In the genomic region with DNA sequence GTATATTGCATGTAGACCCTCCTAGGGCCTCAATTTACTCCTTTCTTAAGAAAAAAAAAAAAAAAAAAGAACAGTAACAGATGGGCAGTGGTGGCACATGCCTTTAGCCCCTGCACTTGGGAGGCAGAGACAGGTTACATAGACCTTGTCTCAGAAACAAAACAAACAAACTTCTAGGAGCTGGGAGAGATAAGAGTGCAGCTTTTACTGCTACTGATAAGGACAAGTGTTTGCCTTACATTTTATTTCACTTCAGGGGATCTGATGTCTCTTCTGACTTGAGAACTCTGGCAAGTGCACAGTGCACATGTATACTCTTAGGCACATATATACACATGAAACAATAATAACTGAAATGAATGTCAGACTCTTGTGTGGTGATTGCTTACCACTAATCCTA, we compare ENCODE assay signal across 8 mouse cellular contexts. TPM values are rescaled to one million over a fixed set of nuclear protein-coding genes. Genes with fewer than 3 reads are reported as not detected.
A peak's percentile ranks its signal among the peaks of the same experiment; 100 is the strongest.
DNase-seq lines count a peak whose midpoint lies in the region; ATAC-seq and TF ChIP-seq lines count a peak whose summit lies in the region.

No protein-coding gene starts in this region.

- H3K9me3 ChIP-seq in heart, embryonic 12.5 days (replicated peaks), result no peaks in the 10 kb centered on the region
- no peaks in the 10 kb centered on the region for H3K9me3 ChIP-seq in limb, embryonic 14.5 days (ENCODE audit: control insufficient read depth, low read length)

- no peak for TF ChIP-seq POLR2A in thymus, adult 2 months (IDR thresholded peaks at IDR 0.05; ENCODE audit: control insufficient read depth, extremely low read depth, insufficient read depth, low read length, poor library complexity)
- TF ChIP-seq POLR2A in limb, embryonic 14.5 days (IDR thresholded peaks at IDR 0.05; ENCODE audit: borderline replicate concordance, extremely low read depth, insufficient read depth, insufficient read length), result no peak

- H3K9ac ChIP-seq in heart, embryonic 12.5 days, result peak overlapping the region; percentile 84
- peak overlapping the region; percentile 57; the same call in 1 of the 2 replicates for H3K9ac ChIP-seq in limb, embryonic 14.5 days (ENCODE audit: low read depth, low read length, severe bottlenecking)

- H3K4me2 ChIP-seq in heart, embryonic 12.5 days, result peak overlapping the region; percentile 93
- H3K4me2 ChIP-seq in limb, embryonic 14.5 days (replicated peaks; ENCODE audit: low read depth, low read length, severe bottlenecking), result peak overlapping the region; percentile 75

- TF ChIP-seq CTCF in thymus, adult 2 months (IDR thresholded peaks at IDR 0.05; ENCODE audit: borderline replicate concordance, control insufficient read depth, extremely low read depth, insufficient read depth, low read length, poor library complexity), result no peak

- no peak for ATAC-seq in heart, embryonic 12.5 days (ENCODE audit: insufficient number of reproducible peaks, low FRiP score)
- no peak for ATAC-seq in limb, embryonic 14.5 days (ENCODE audit: low FRiP score, low read depth)

- H3K27ac ChIP-seq in heart, embryonic 12.5 days (ENCODE audit: poor library complexity, severe bottlenecking), result peak overlapping the region; percentile 97
- H3K27ac ChIP-seq in thymus, adult 2 months (ENCODE audit: control insufficient read depth, insufficient read depth, low read length), result peak overlapping the region; percentile 21; the same call in 1 of the 2 replicates
- peak overlapping the region; percentile 97 for H3K27ac ChIP-seq in limb, embryonic 14.5 days (replicated peaks; ENCODE audit: low read depth, low read length)

- H3K4me1 ChIP-seq in heart, embryonic 12.5 days (replicated peaks), result peaks cover 65% of the 10 kb centered on the region
- H3K4me1 ChIP-seq in thymus, adult 2 months (replicated peaks; ENCODE audit: control insufficient read depth, insufficient read depth, low read length), result peaks cover 29% of the 10 kb centered on the region
- H3K4me1 ChIP-seq in limb, embryonic 14.5 days (ENCODE audit: control insufficient read depth, insufficient read depth, low read length), result peaks cover 55% of the 10 kb centered on the region

- H3K36me3 ChIP-seq in heart, embryonic 12.5 days, result no peaks in the 10 kb centered on the region
- no peaks in the 10 kb centered on the region for H3K36me3 ChIP-seq in thymus, adult 2 months (ENCODE audit: control insufficient read depth, insufficient read depth, low read length)
- H3K36me3 ChIP-seq in limb, embryonic 14.5 days (ENCODE audit: control insufficient read depth, insufficient read depth, low read length), result no peaks in the 10 kb centered on the region

- peak overlapping the region; percentile 57 for H3K4me3 ChIP-seq in heart, embryonic 12.5 days
- H3K4me3 ChIP-seq in thymus, adult 2 months (ENCODE audit: control insufficient read depth, insufficient read depth, low read length), result no peak overlapping the region
- H3K4me3 ChIP-seq in limb, embryonic 14.5 days (replicated peaks; ENCODE audit: low read length), result 0 out of 2 replicates have a peak overlapping the region, but pooled peaks have one; percentile 35

- DNase-seq in heart, adult 8-10 months (ENCODE audit: low spot score), result no peak
- no peak for DNase-seq in thymus, adult 2 months
- DNase-seq in thymus, postnatal 0 days (ENCODE audit: low spot score), result no peak
- DNase-seq in limb, embryonic 14.5 days (ENCODE audit: low spot score), result no peak
- no peak for DNase-seq in cerebellum, adult 9-10 months
- no peak for DNase-seq in ovary, postnatal 14 days (ENCODE audit: low spot score)
- no peak for DNase-seq in thymus, postnatal 4 days

- no peaks in the 10 kb centered on the region for H3K27me3 ChIP-seq in heart, embryonic 12.5 days (replicated peaks)
- H3K27me3 ChIP-seq in thymus, adult 2 months (ENCODE audit: control insufficient read depth, insufficient read depth, low read length), result no peaks in the 10 kb centered on the region
- H3K27me3 ChIP-seq in limb, embryonic 14.5 days (ENCODE audit: control insufficient read depth, insufficient read depth, low read length), result no peaks in the 10 kb centered on the region

RNA-seq across cellular contexts. Expression of a gene that starts 5.4 kb away (rescaled TPM):
- polyA plus RNA-seq in heart, embryonic 12.5 days (2016; fragmentation: Nextera tagmentation; extraction: Ambion mirVana), result 63.4 and 68.1 TPM in 2 replicates
- total RNA-seq in heart, adult 8-10 months (2022), result 10 to 100 TPM; 12.8 to 26.9 (median 17.4) TPM
- 29.2 and 33.7 TPM in 2 replicates for polyA plus RNA-seq in thymus, adult 2 months (2012; rRNA removed)
- polyA plus RNA-seq in thymus, postnatal 0 days (2015; fragmentation: Nextera tagmentation; extraction: Ambion mirVana), result 76.9 and 86.0 TPM in 2 replicates
- 33.3 and 38.2 TPM in 2 replicates for polyA plus RNA-seq in limb, embryonic 14.5 days (2012; rRNA removed)
- polyA plus RNA-seq in limb, embryonic 14.5 days (2014; fragmentation: Nextera tagmentation; extraction: Ambion mirVana), result 66.0 and 70.1 TPM in 2 replicates

RNA-seq across cellular contexts. Expression of a gene that starts 28.9 kb away (rescaled TPM):
- 46.2 and 49.5 TPM in 2 replicates for polyA plus RNA-seq in heart, embryonic 12.5 days (2016; fragmentation: Nextera tagmentation; extraction: Ambion mirVana)
- 10 to 100 TPM; 30.9 to 41.7 (median 38.5) TPM for total RNA-seq in heart, adult 8-10 months (2022)
- 169 and 181 TPM in 2 replicates for polyA plus RNA-seq in thymus, adult 2 months (2012; rRNA removed)
- polyA plus RNA-seq in thymus, postnatal 0 days (2015; fragmentation: Nextera tagmentation; extraction: Ambion mirVana), result 50.0 and 51.5 TPM in 2 replicates
- 144 and 158 TPM in 2 replicates for polyA plus RNA-seq in limb, embryonic 14.5 days (2012; rRNA removed)
- 71.0 and 71.7 TPM in 2 replicates for polyA plus RNA-seq in limb, embryonic 14.5 days (2014; fragmentation: Nextera tagmentation; extraction: Ambion mirVana)

RNA-seq across cellular contexts. Expression of a gene that starts 30.5 kb away (rescaled TPM):
- 20.9 and 21.3 TPM in 2 replicates for polyA plus RNA-seq in heart, embryonic 12.5 days (2016; fragmentation: Nextera tagmentation; extraction: Ambion mirVana)
- 10 to 100 TPM; 26.7 to 36.0 (median 33.4) TPM for total RNA-seq in heart, adult 8-10 months (2022)
- 155 and 182 TPM in 2 replicates for polyA plus RNA-seq in thymus, adult 2 months (2012; rRNA removed)
- polyA plus RNA-seq in thymus, postnatal 0 days (2015; fragmentation: Nextera tagmentation; extraction: Ambion mirVana), result 12.1 TPM in 2 replicates
- polyA plus RNA-seq in limb, embryonic 14.5 days (2012; rRNA removed), result 68.8 and 86.2 TPM in 2 replicates
- polyA plus RNA-seq in limb, embryonic 14.5 days (2014; fragmentation: Nextera tagmentation; extraction: Ambion mirVana), result 18.5 and 19.8 TPM in 2 replicates

RNA-seq across cellular contexts. Expression of a gene that starts 44.1 kb away (rescaled TPM):
- polyA plus RNA-seq in heart, embryonic 12.5 days (2016; fragmentation: Nextera tagmentation; extraction: Ambion mirVana), result 18.1 and 19.7 TPM in 2 replicates
- total RNA-seq in heart, adult 8-10 months (2022), result 1 to 10 TPM; 3.5 to 4.8 (median 4.3) TPM
- polyA plus RNA-seq in thymus, adult 2 months (2012; rRNA removed), result 7.1 and 7.5 TPM in 2 replicates
- polyA plus RNA-seq in thymus, postnatal 0 days (2015; fragmentation: Nextera tagmentation; extraction: Ambion mirVana), result 8.1 and 8.8 TPM in 2 replicates
- polyA plus RNA-seq in limb, embryonic 14.5 days (2012; rRNA removed), result 7.1 and 7.6 TPM in 2 replicates
- 5.6 and 6.2 TPM in 2 replicates for polyA plus RNA-seq in limb, embryonic 14.5 days (2014; fragmentation: Nextera tagmentation; extraction: Ambion mirVana)

Comparison
In these comparisons a context has a peak if more than half of its experiments do, and no peak if none do; other contexts are left out.
1. H3K27ac ChIP-seq: peak in every context shown above with its lines; median percentile 97 in heart, embryonic 12.5 days; 97 in limb, embryonic 14.5 days; 21 in thymus, adult 2 months.